Mouse (Mus musculus) CH12.LX (cell line): ENCODE results near the gene Mllt3. TPM values are rescaled to one million over a fixed set of nuclear protein-coding genes. Genes with fewer than 3 reads are reported as not detected.

Source experiments
- DNase-seq: peaks from one replicate; pipeline ENCODE4 v3.0.0-alpha.2; 2013; ENCODE audit errors: extremely low read depth
- H3K27ac ChIP-seq: 2 replicates; pipeline ENCODE4 v1.5.1; 2012; ENCODE audit warnings: low read depth, mild to moderate bottlenecking, control low read depth, moderate library complexity; ENCODE audit not compliant: insufficient read depth
- H3K27me3 ChIP-seq: replicated peaks from 2 replicates; pipeline ENCODE3; 2012; ENCODE audit warnings: inconsistent platforms
- H3K36me3 ChIP-seq, 2 experiments: replicated peaks in 1 of 2; 2 replicates each; pipeline versions ENCODE3 to v1.6.1; 2012; ENCODE audit warnings: inconsistent platforms in 1 of 2, low read length in 1 of 2, mild to moderate bottlenecking in 1 of 2, mixed read lengths in 1 of 2, moderate library complexity in 1 of 2; ENCODE audit not compliant: control insufficient read depth in 1 of 2, insufficient read depth in 1 of 2
- H3K4me1 ChIP-seq, 2 experiments: 2 replicates each; pipeline ENCODE4 v1.6.1; 2012; ENCODE audit warnings: inconsistent platforms in 1 of 2, moderate library complexity in 1 of 2; ENCODE audit not compliant: insufficient read depth in 2 of 2, control insufficient read depth in 1 of 2
- H3K4me2 ChIP-seq: 2 replicates; pipeline ENCODE4 v1.6.1; 2012; ENCODE audit warnings: low read depth, mild to moderate bottlenecking, control low read depth; ENCODE audit not compliant: poor library complexity, insufficient read depth, severe bottlenecking
- H3K4me3 ChIP-seq, 3 experiments: fragments of 150-350 bp in 1 of 3; sonication (generic) in 1 of 3; replicated peaks in 1 of 3; 2 replicates each; pipeline versions ENCODE3 to v1.5.1; 2011 to 2012; ENCODE audit warnings: low read depth in 2 of 3, low read length in 2 of 3, mild to moderate bottlenecking in 2 of 3, moderate library complexity in 2 of 3, control low read depth in 1 of 3, improper control_type of control experiment in 1 of 3, inconsistent platforms in 1 of 3, mixed read lengths in 1 of 3; ENCODE audit not compliant: poor library complexity in 1 of 3
- H3K79me2 ChIP-seq: replicated peaks from 2 replicates; pipeline ENCODE4 v1.6.1; 2012; ENCODE audit warnings: mild to moderate bottlenecking, moderate library complexity; ENCODE audit not compliant: control insufficient read depth, poor library complexity, insufficient read depth, severe bottlenecking; ENCODE audit errors: extremely low read depth
- H3K9ac ChIP-seq: 2 replicates; pipeline ENCODE4 v1.6.1; 2012; ENCODE audit warnings: low read depth, mild to moderate bottlenecking, control low read depth, moderate library complexity; ENCODE audit not compliant: insufficient read depth
- H3K9me3 ChIP-seq: replicated peaks from 2 replicates; pipeline ENCODE3; 2012; ENCODE audit warnings: low read length, inconsistent platforms, mixed read lengths
- BHLHE40 ChIP-seq: IDR thresholded peaks from 2 replicates; pipeline ENCODE4 v1.6.1; 2011; ENCODE audit warnings: mild to moderate bottlenecking, low read depth, low read length, improper control_type of control experiment
- CHD1 ChIP-seq: IDR thresholded peaks from 2 replicates; pipeline ENCODE4 v1.6.1; 2012; ENCODE audit warnings: low read depth, low read length, improper control_type of control experiment, inconsistent platforms
- CHD2 ChIP-seq: IDR thresholded peaks from 2 replicates; pipeline ENCODE4 v1.6.1; 2011; ENCODE audit warnings: low read length, improper control_type of control experiment
- CTCF ChIP-seq, 2 experiments: IDR thresholded peaks in 1 of 2; conservative IDR thresholded peaks in 1 of 2; 2 replicates each; pipeline ENCODE4 v1.5.1; 2011 to 2012; ENCODE audit warnings: low read depth in 2 of 2, low read length in 2 of 2, improper control_type of control experiment in 1 of 2, inconsistent platforms in 1 of 2, mild to moderate bottlenecking in 1 of 2, moderate library complexity in 1 of 2
- HCFC1 ChIP-seq: IDR thresholded peaks from 2 replicates; pipeline ENCODE4 v1.6.1; 2012; ENCODE audit warnings: low read depth, mild to moderate bottlenecking, inconsistent platforms, low read length, improper control_type of control experiment
- IRF4 ChIP-seq: IDR thresholded peaks from 2 replicates; pipeline ENCODE4 v1.6.1; 2014; ENCODE audit warnings: low read depth, mild to moderate bottlenecking, inconsistent platforms, low read length, improper control_type of control experiment
- JUN ChIP-seq: IDR thresholded peaks from 2 replicates; pipeline ENCODE4 v1.6.1; 2011; ENCODE audit warnings: low read depth, mild to moderate bottlenecking, low read length, improper control_type of control experiment, moderate library complexity; ENCODE audit not compliant: insufficient read depth
- JUND ChIP-seq: conservative IDR thresholded peaks from 2 replicates; pipeline ENCODE4 v1.6.1; 2011; ENCODE audit warnings: low read depth, low read length, improper control_type of control experiment
- MAFK ChIP-seq: IDR thresholded peaks from 2 replicates; pipeline ENCODE4 v1.6.1; 2011; ENCODE audit warnings: low read length, improper control_type of control experiment; ENCODE audit not compliant: insufficient replicate concordance
- MAZ ChIP-seq: IDR thresholded peaks from 2 replicates; pipeline ENCODE4 v1.6.1; 2012; ENCODE audit warnings: low read depth, mild to moderate bottlenecking, inconsistent platforms, low read length, improper control_type of control experiment, moderate library complexity
- MEF2A ChIP-seq: IDR thresholded peaks from 2 replicates; pipeline ENCODE4 v1.6.1; 2014; ENCODE audit warnings: low read depth, mild to moderate bottlenecking, inconsistent platforms, low read length, improper control_type of control experiment, borderline replicate concordance
- MXI1 ChIP-seq: IDR thresholded peaks from 2 replicates; pipeline ENCODE4 v1.6.1; 2011; ENCODE audit warnings: mild to moderate bottlenecking, low read depth, low read length, improper control_type of control experiment
- PAX5 ChIP-seq: IDR thresholded peaks from 2 replicates; pipeline ENCODE4 v1.6.1; 2012; ENCODE audit warnings: low read length, inconsistent platforms, mixed read lengths
- RCOR1 ChIP-seq: conservative IDR thresholded peaks from 2 replicates; pipeline ENCODE4 v1.6.1; 2012; ENCODE audit warnings: low read depth, mild to moderate bottlenecking, inconsistent platforms, low read length, improper control_type of control experiment
- SIN3A ChIP-seq: IDR thresholded peaks from 2 replicates; pipeline ENCODE4 v1.6.1; 2012; ENCODE audit warnings: low read length, improper control_type of control experiment, inconsistent platforms
- TCF12 ChIP-seq: IDR thresholded peaks from 2 replicates; pipeline ENCODE4 v1.6.1; 2014; ENCODE audit warnings: low read depth, mild to moderate bottlenecking, inconsistent platforms, low read length, improper control_type of control experiment
- UBTF ChIP-seq: IDR thresholded peaks from 2 replicates; pipeline ENCODE4 v1.6.1; 2012; ENCODE audit warnings: low read depth, mild to moderate bottlenecking, inconsistent platforms, low read length, improper control_type of control experiment, moderate library complexity
- USF1 ChIP-seq: IDR thresholded peaks from 2 replicates; pipeline ENCODE4 v1.6.1; 2014; ENCODE audit warnings: low read depth, mild to moderate bottlenecking, inconsistent platforms, low read length, improper control_type of control experiment
- ZC3H11A ChIP-seq: IDR thresholded peaks from 2 replicates; pipeline ENCODE4 v1.6.1; 2012; ENCODE audit warnings: low read depth, mild to moderate bottlenecking, inconsistent platforms, low read length, improper control_type of control experiment
- ZKSCAN1 ChIP-seq: IDR thresholded peaks from 2 replicates; pipeline ENCODE4 v1.6.1; 2012; ENCODE audit warnings: low read depth, inconsistent platforms, low read length, improper control_type of control experiment, borderline replicate concordance
- ZNF384 ChIP-seq: IDR thresholded peaks from 2 replicates; pipeline ENCODE4 v1.6.1; 2012; ENCODE audit warnings: low read depth, low read length, improper control_type of control experiment, inconsistent platforms
- dilution Hi-C: fragments of 300-500 bp; cut with MboI; formaldehyde crosslinking; loops from 2 replicates; pipeline ENCODE4 v1.14.3; 2020; ENCODE audit warnings: low sequenced_read_pairs; ENCODE audit not compliant: extremely low pct_unique_long_range_greater_than_20kb, extremely low pct_ligation_motif_present
- in situ Hi-C: fragments of 300-500 bp; cut with MboI; formaldehyde crosslinking; loops from 3 replicates; pipeline ENCODE4 v1.14.3; 2019; ENCODE audit warnings: low sequenced_read_pairs, low pct_ligation_motif_present, low pct_unique_long_range_greater_than_20kb, mixed read lengths
- polyA plus RNA-seq: library from polyadenylated mRNA; unstranded; fragments of >175 nt; gene quantifications from 2 replicates; pipeline ENCODE4 v1.2.1, GENCODE M21; 2012; ENCODE audit warnings: low read depth; ENCODE audit not compliant: insufficient read length
- total RNA-seq, 2 experiments: library from RNA; depleted of rRNA; stranded (reverse); fragments of 300-350 nt in 1 of 2; fragments of >200 nt in 1 of 2; gene quantifications; 2 replicates each; pipeline ENCODE4 v1.2.3; 2012 to 2014

The Mllt3 gene
- total and polyA plus RNA-seq, 3 experiments = 8.3 to 20.9 (median 10.1) TPM

DNA sequence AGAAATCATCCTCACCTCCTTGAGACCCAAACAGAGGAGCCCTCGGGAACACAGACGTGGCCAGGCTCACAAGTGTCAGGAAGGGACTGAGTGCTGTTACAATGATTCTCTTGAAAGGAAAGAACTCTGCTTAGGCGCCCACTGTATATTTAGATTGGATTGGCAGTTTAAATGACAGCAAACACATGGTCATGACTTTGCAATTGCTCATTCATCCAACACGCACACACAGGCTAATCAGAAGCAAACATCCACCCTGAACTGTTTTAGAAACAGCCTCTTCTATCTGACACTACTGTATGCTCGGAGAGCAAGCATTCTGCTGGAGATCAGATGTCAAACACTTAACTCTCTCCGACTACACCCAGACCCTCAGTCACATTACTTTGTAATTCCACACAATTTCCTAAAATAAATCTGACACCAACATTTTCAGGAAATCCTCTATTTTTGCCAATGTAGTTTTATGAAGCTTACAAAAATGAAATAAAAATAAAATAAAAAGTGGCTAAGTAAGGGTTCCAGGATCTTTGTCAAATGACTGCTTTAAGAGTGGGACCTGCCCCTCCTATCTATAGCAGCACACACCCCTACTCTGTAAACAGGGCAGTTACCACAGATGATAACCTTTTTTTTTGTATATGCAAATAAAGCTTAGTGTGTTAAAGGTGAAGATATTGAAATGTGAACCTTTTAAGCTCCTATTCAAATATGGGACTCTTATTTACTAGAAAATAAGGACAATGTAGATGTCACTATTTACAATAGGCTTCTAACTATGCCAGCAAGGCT is 226.8 kb downstream of the Mllt3 start:
- Histone ChIP-seq H3K36me3 (no peaks in the 10 kb centered on the region), H3K79me2 (no peaks in the 10 kb centered on the region), H3K9me3 (no peaks in the 10 kb centered on the region), H3K27ac (no peak overlapping the region), H3K27me3 (no peaks in the 10 kb centered on the region), H3K4me1 (peaks cover 0 to 21% of the 10 kb centered on the region in 2 experiments; a peak in 2 of 4 replicates), H3K4me3 (no peak overlapping the region), H3K4me2 (no peak overlapping the region), H3K9ac (no peak overlapping the region)
- TF ChIP-seq ZNF384 (0 out of 2 replicates have a peak, but pooled peaks have one; percentile 23), MAZ (no peak)
- no peak for DNase-seq
- dilution Hi-C loops (no loop called here), in situ Hi-C loops (no loop called here)

DNA sequence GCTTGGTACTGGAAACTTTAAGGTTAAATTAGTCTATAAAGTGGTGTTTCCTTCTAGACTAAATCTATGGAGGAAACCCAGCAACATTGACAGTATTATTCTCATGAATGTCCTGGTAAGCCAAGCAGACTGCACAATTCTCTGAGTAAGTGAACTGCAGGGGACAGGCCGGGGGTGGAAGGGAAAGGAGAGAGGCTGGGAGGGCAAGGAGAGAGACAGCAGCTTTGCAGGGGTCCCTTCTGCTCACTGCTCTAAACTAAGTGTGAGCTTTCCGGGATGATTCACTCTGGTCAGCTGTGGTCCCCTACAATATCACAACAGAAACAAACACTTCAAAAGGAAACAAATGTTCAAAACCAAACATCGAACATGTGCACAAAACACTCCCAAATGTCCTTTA is 228.6 kb downstream of the Mllt3 start:
- Histone ChIP-seq H3K9ac (no peak overlapping the region), H3K4me2 (no peak overlapping the region), H3K36me3 (no peaks in the 10 kb centered on the region), H3K27ac (no peak overlapping the region), H3K9me3 (no peaks in the 10 kb centered on the region), H3K4me1 (peaks cover 0 to 21% of the 10 kb centered on the region in 2 experiments; a peak in 2 of 4 replicates), H3K27me3 (no peaks in the 10 kb centered on the region), H3K4me3 (no peak overlapping the region), H3K79me2 (no peaks in the 10 kb centered on the region)
- in situ Hi-C loops = no loop called here
- no peak for DNase-seq
- TF ChIP-seq HCFC1 (no peak), MXI1 (no peak), ZC3H11A (no peak), CHD1 (no peak), MAFK (no peak), JUND (no peak), PAX5 (no peak), MAZ (no peak), JUN (no peak)
- dilution Hi-C loops = no loop called here

DNA sequence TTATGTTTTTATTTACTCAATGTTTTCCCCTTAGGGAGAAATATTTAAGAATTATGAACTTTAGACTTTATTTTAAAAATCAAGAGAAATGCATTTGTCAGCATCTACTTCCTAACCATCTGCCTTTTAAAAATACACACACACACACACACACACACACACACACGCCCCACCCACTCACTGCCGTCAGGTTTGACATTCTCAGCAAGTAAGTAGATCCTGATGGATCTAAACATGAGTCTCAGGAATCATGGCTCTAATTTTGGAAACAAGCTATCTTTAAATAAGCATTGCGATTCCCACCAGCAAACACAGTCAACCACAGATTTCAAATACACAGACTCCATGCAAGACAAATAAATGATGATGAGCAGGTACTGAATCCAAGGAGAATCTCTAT is 229.9 kb downstream of the Mllt3 start:
- dilution Hi-C loops (no loop called here), in situ Hi-C loops (no loop called here)
- no peak overlapping the region for H3K9ac ChIP-seq
- peaks cover 0 to 21% of the 10 kb centered on the region in 2 experiments; a peak in 2 of 4 replicates for H3K4me1 ChIP-seq
- no peaks in the 10 kb centered on the region for H3K36me3 ChIP-seq
- no peaks in the 10 kb centered on the region for H3K27me3 ChIP-seq
- H3K4me3 ChIP-seq = no peak overlapping the region
- H3K79me2 ChIP-seq = no peaks in the 10 kb centered on the region
- no peak overlapping the region for H3K27ac ChIP-seq
- H3K4me2 ChIP-seq = no peak overlapping the region
- no peaks in the 10 kb centered on the region for H3K9me3 ChIP-seq
- TF ChIP-seq RCOR1 (no peak), USF1 (no peak), SIN3A (no peak), BHLHE40 (no peak), MXI1 (no peak), MAFK (no peak), UBTF (no peak), TCF12 (no peak), CTCF (conservative IDR thresholded peaks at IDR 0.05 in 1 of 2, IDR thresholded peaks at IDR 0.05 in 1 of 2; ENCODE audit: low read depth in 2 of 2, low read length in 2 of 2) (no peak), JUN (no peak), CHD2 (no peak), MEF2A (no peak), HCFC1 (no peak), ZC3H11A (no peak), JUND (no peak), ZNF384 (no peak), IRF4 (no peak), ZKSCAN1 (no peak)
- no peak for DNase-seq
